Mouse (Mus musculus) liver, adult 2 months (tissue): ENCODE data around the gene Csdc2. TPM values are rescaled to one million over a fixed set of nuclear protein-coding genes. Genes with fewer than 3 reads are reported as not detected.

Experiments used
- DNase-seq: peaks from one replicate; pipeline ENCODE4 v3.0.0-alpha.2; 2011; ENCODE audit warnings: low read depth, low spot score; ENCODE audit errors: extremely low read depth
- H3K27ac ChIP-seq: fragments of 200-500 bp; replicated peaks from 2 replicates; pipeline ENCODE4 v1.5.1; 2012; ENCODE audit warnings: low read depth, mild to moderate bottlenecking, control low read depth, inconsistent platforms, low read length; ENCODE audit not compliant: insufficient read depth
- H3K27me3 ChIP-seq: fragments of 200-500 bp; 2 replicates; pipeline ENCODE4 v1.6.1; 2012; ENCODE audit warnings: mild to moderate bottlenecking, moderate library complexity, low read length, inconsistent platforms; ENCODE audit not compliant: control insufficient read depth, insufficient read depth
- H3K36me3 ChIP-seq: fragments of 200-500 bp; 2 replicates; pipeline ENCODE4 v1.6.1; 2012; ENCODE audit warnings: low read length, inconsistent platforms; ENCODE audit not compliant: control insufficient read depth, insufficient read depth
- H3K4me1 ChIP-seq: fragments of 200-500 bp; 2 replicates; pipeline ENCODE4 v1.6.1; 2011; ENCODE audit warnings: low read length; ENCODE audit not compliant: control insufficient read depth, insufficient read depth
- H3K4me3 ChIP-seq: fragments of 200-500 bp; 2 replicates; pipeline ENCODE4 v1.5.1; 2011; ENCODE audit warnings: low read depth, mild to moderate bottlenecking, control low read depth, low read length, moderate library complexity; ENCODE audit not compliant: insufficient read depth
- H3K79me2 ChIP-seq: fragments of 200-500 bp; 2 replicates; pipeline ENCODE4 v1.6.1; 2012; ENCODE audit warnings: inconsistent platforms, mild to moderate bottlenecking, low read length, moderate library complexity; ENCODE audit not compliant: control insufficient read depth, insufficient read depth
- H3K9ac ChIP-seq: fragments of 200-500 bp; 2 replicates; pipeline ENCODE4 v1.6.1; 2012; ENCODE audit warnings: low read depth, mild to moderate bottlenecking, control low read depth, inconsistent platforms, low read length
- CTCF ChIP-seq: fragments of 200-500 bp; IDR thresholded peaks from 2 replicates; pipeline ENCODE4 v1.5.1; 2011; ENCODE audit warnings: low read depth, low read length, control low read depth
- POLR2A ChIP-seq: fragments of 200-500 bp; IDR thresholded peaks from 2 replicates; pipeline ENCODE4 v1.6.1; 2011; ENCODE audit warnings: low read length, control low read depth; ENCODE audit not compliant: insufficient read depth; ENCODE audit errors: extremely low read depth
- WGBS: fragments of 180-500 bp; shearing (Covaris S2); methylation state at CpG from one replicate; pipeline ENCODE4 v1.1.7; 2018; 5-methylcytosine and 5-hydroxymethylcytosine counted together
- polyA plus RNA-seq: library from polyadenylated mRNA; depleted of rRNA; stranded (reverse); fragments of >200 nt; gene quantifications from 2 replicates; pipeline ENCODE4 v1.2.3, GENCODE M21; 2012
- total RNA-seq: library from RNA; depleted of rRNA; stranded (reverse); fragments of >200 nt; gene quantifications from 2 replicates; pipeline ENCODE4 v1.2.3, GENCODE M21; 2014

Gene Csdc2
- total and polyA plus RNA-seq, 2 experiments = 0.09 to 0.35 TPM

DNA sequence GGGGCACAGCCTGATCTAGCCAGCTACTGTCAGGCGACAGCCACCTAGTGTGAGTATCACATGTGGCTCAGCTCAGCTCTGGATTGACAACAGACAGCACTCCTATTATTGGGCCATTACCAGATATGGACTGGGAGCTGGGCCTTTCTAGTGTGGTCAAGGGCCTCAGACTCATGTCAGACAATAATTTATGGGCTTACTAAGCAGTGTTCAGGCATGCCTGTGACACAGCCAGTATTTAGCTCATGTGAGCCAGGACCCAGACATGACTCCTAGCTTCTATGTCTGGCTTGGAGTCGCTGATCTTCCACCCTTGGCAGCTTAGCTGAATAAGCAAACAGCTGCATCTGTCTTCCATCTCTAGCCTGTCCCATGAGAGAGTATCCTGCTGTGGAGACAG lies 24.1 kb upstream of the Csdc2 start:
- WGBS = 46% methylated on average over 2 of the region's 2 CpGs
- DNase-seq = no peak

GRCm38 (mm10) chr15:81914668-81915067 lies 21.9 kb upstream of the Csdc2 start:
- no peak for DNase-seq
- H3K27ac ChIP-seq = no peak overlapping the region
- peaks cover 41% of the 10 kb centered on the region for H3K36me3 ChIP-seq

More for the DNA sequence above, 24.1 kb upstream of the Csdc2 start:
- Histone ChIP-seq H3K27ac (no peak overlapping the region), H3K36me3 (peaks cover 51% of the 10 kb centered on the region), H3K79me2 (no peaks in the 10 kb centered on the region), H3K4me1 (no peaks in the 10 kb centered on the region), H3K27me3 (no peaks in the 10 kb centered on the region), H3K4me3 (no peak overlapping the region), H3K9ac (no peak overlapping the region)
- TF ChIP-seq POLR2A (no peak), CTCF (no peak)

GRCm38 (mm10) chr15:81915663-81916062 lies 20.9 kb upstream of the Csdc2 start:
- Histone ChIP-seq H3K79me2 (no peaks in the 10 kb centered on the region), H3K4me1 (no peaks in the 10 kb centered on the region), H3K9ac (no peak overlapping the region), H3K27me3 (no peaks in the 10 kb centered on the region), H3K36me3 (peaks cover 34% of the 10 kb centered on the region), H3K4me3 (no peak overlapping the region), H3K27ac (no peak overlapping the region)
- DNase-seq = peak; percentile 39
- TF ChIP-seq CTCF (no peak), POLR2A (no peak)
- 25% methylated on average over 5 of the region's 5 CpGs for WGBS

More at GRCm38 (mm10) chr15:81914668-81915067, 21.9 kb upstream of the Csdc2 start:
- no peak overlapping the region for H3K9ac ChIP-seq
- no peaks in the 10 kb centered on the region for H3K4me1 ChIP-seq
- no peaks in the 10 kb centered on the region for H3K79me2 ChIP-seq
- WGBS = 73% methylated on average over 5 of the region's 5 CpGs
- TF ChIP-seq CTCF (no peak), POLR2A (no peak)
- H3K4me3 ChIP-seq = no peak overlapping the region
- no peaks in the 10 kb centered on the region for H3K27me3 ChIP-seq

DNA sequence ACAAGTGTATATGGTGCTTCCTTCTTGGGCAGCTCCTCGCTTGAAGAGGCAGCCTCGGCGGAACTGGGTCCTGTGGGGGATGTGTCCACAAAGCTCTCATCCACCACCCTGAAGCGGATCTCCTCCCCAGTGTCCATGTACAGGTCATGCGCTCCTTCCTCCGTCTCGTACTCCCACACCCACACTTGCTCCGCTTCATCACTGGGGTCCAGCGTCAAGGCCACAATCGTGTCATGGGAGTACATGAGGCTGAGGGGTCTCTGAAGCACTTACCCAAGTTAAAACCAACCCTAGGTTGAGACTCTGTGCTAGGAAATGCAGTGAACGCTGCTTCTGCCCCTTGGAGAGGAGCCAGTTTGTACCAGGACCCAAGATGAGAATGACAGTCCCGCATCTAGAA lies 19.4 kb upstream of the Csdc2 start:
- TF ChIP-seq CTCF = no peak
- TF ChIP-seq POLR2A = no peak
- H3K27ac ChIP-seq = no peak overlapping the region
- H3K9ac ChIP-seq = no peak overlapping the region
- 85% methylated on average over 12 of the region's 12 CpGs for WGBS
- H3K27me3 ChIP-seq = no peaks in the 10 kb centered on the region
- no peaks in the 10 kb centered on the region for H3K79me2 ChIP-seq
- no peak overlapping the region for H3K4me3 ChIP-seq
- DNase-seq = no peak
- peaks cover 21% of the 10 kb centered on the region for H3K36me3 ChIP-seq
- no peaks in the 10 kb centered on the region for H3K4me1 ChIP-seq

- peak; percentile 56 for DNase-seq
- 58% methylated on average over 6 of the region's 6 CpGs for WGBS
- Histone ChIP-seq H3K27me3 (no peaks in the 10 kb centered on the region), H3K79me2 (no peaks in the 10 kb centered on the region), H3K4me1 (no peaks in the 10 kb centered on the region), H3K27ac (no peak overlapping the region), H3K9ac (no peak overlapping the region), H3K4me3 (no peak overlapping the region), H3K36me3 (peaks cover 17% of the 10 kb centered on the region)
- TF ChIP-seq POLR2A (no peak), CTCF (peak; percentile 97)
Measured at GRCm38 (mm10) chr15:81917621-81918463, 18.7 kb upstream of the Csdc2 start.

DNA sequence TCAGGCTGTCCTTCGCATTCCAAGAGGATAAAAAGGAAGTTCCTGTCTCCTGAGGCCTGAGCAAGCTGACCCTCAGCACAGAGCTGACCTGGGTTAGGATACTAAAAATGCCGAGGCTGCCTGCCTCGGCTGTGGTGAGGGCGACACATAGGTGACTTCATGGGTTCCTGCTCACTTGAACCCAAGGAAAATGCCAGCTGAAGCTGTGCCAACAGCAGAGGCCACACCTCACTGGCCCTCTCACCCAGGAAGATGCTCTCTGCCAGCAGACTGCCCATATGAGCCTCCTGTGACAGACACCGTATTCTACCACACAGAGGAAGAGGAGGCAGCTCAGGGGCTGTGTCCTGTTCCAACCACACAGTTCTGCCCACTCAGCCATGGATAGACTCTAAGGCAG lies 17.5 kb upstream of the Csdc2 start:
- H3K79me2 ChIP-seq = no peaks in the 10 kb centered on the region
- 26% methylated on average over 5 of the region's 5 CpGs for WGBS
- H3K36me3 ChIP-seq = peaks cover 10% of the 10 kb centered on the region; the same call in 1 of the 2 replicates
- H3K4me1 ChIP-seq = no peaks in the 10 kb centered on the region
- no peak overlapping the region for H3K4me3 ChIP-seq
- no peaks in the 10 kb centered on the region for H3K27me3 ChIP-seq
- no peak overlapping the region for H3K27ac ChIP-seq
- TF ChIP-seq CTCF (no peak), POLR2A (no peak)
- DNase-seq = peak; percentile 76
- no peak overlapping the region for H3K9ac ChIP-seq
